Mouse (Mus musculus): ENCODE data around the gene Cdc123. TPM values are rescaled to one million over a fixed set of nuclear protein-coding genes. Genes with fewer than 3 reads are reported as not detected.

The Cdc123 gene
- polyA plus RNA-seq, 1 experiment = 79.8 TPM

- no peak for TF ChIP-seq CTCF (IDR thresholded peaks at IDR 0.05; ENCODE audit: borderline replicate concordance, control insufficient read depth, extremely low read depth, insufficient read depth, low read length, poor library complexity)
- no peak for TF ChIP-seq POLR2A (IDR thresholded peaks at IDR 0.05; ENCODE audit: control insufficient read depth, extremely low read depth, insufficient read depth, low read length, poor library complexity)
- WGBS = 94% methylated on average over 3 of the region's 3 CpGs
- H3K27me3 ChIP-seq (ENCODE audit: control insufficient read depth, insufficient read depth, low read length) = no peaks in the 10 kb centered on the region
- H3K27ac ChIP-seq (ENCODE audit: control insufficient read depth, insufficient read depth, low read length) = no peak overlapping the region
- no peak for DNase-seq
- H3K4me3 ChIP-seq (ENCODE audit: control insufficient read depth, insufficient read depth, low read length) = no peak overlapping the region
- H3K4me1 ChIP-seq (replicated peaks; ENCODE audit: control insufficient read depth, insufficient read depth, low read length) = no peaks in the 10 kb centered on the region
- no peaks in the 10 kb centered on the region for H3K36me3 ChIP-seq (ENCODE audit: control insufficient read depth, insufficient read depth, low read length)
These were observed 94.1 kb downstream of the Cdc123 start for GRCm38 (mm10) chr2:5750872-5751271.

DNA sequence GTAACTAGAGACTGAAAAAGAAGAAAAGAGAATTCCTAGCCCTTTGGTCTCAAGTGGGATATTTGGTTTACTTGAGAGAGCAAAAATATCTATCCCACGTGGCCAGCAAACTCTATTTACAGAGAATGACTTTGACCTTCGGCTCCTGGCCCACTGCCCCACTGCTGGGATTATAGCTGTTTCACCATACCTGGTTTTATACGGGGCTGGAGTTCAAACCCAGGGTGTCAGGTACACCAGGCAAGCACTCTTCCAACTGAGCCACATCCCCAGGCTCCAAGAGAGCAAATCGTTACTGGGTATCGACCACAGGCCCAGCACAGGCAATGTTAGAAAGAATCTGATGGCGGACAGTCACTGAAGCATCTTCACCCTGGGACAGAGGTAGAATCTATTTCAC is 95.8 kb downstream of the Cdc123 start:
- H3K36me3 ChIP-seq (ENCODE audit: control insufficient read depth, insufficient read depth, low read length) = no peaks in the 10 kb centered on the region
- no peak overlapping the region for H3K4me3 ChIP-seq (ENCODE audit: control insufficient read depth, insufficient read depth, low read length)
- DNase-seq = no peak
- 94% methylated on average over 6 of the region's 6 CpGs for WGBS
- TF ChIP-seq POLR2A (IDR thresholded peaks at IDR 0.05; ENCODE audit: control insufficient read depth, extremely low read depth, insufficient read depth, low read length, poor library complexity) (no peak), CTCF (IDR thresholded peaks at IDR 0.05; ENCODE audit: borderline replicate concordance, control insufficient read depth, extremely low read depth, insufficient read depth, low read length, poor library complexity) (no peak)
- no peaks in the 10 kb centered on the region for H3K27me3 ChIP-seq (ENCODE audit: control insufficient read depth, insufficient read depth, low read length)
- H3K4me1 ChIP-seq (replicated peaks; ENCODE audit: control insufficient read depth, insufficient read depth, low read length) = no peaks in the 10 kb centered on the region
- H3K27ac ChIP-seq (ENCODE audit: control insufficient read depth, insufficient read depth, low read length) = no peak overlapping the region

- no peak overlapping the region for H3K4me3 ChIP-seq (ENCODE audit: control insufficient read depth, insufficient read depth, low read length)
- no peaks in the 10 kb centered on the region for H3K36me3 ChIP-seq (ENCODE audit: control insufficient read depth, insufficient read depth, low read length)
- no peaks in the 10 kb centered on the region for H3K27me3 ChIP-seq (ENCODE audit: control insufficient read depth, insufficient read depth, low read length)
- TF ChIP-seq POLR2A (IDR thresholded peaks at IDR 0.05; ENCODE audit: control insufficient read depth, extremely low read depth, insufficient read depth, low read length, poor library complexity) (no peak), CTCF (IDR thresholded peaks at IDR 0.05; ENCODE audit: borderline replicate concordance, control insufficient read depth, extremely low read depth, insufficient read depth, low read length, poor library complexity) (no peak)
- H3K4me1 ChIP-seq (replicated peaks; ENCODE audit: control insufficient read depth, insufficient read depth, low read length) = no peaks in the 10 kb centered on the region
- no peak for DNase-seq
- H3K27ac ChIP-seq (ENCODE audit: control insufficient read depth, insufficient read depth, low read length) = no peak overlapping the region
- 97% methylated on average over 5 of the region's 5 CpGs for WGBS
These were observed 97.4 kb downstream of the Cdc123 start for GRCm38 (mm10) chr2:5747545-5748043.

GRCm38 (mm10) chr2:5746529-5746928 is 98.4 kb downstream of the Cdc123 start:
- Histone ChIP-seq H3K4me1 (replicated peaks; ENCODE audit: control insufficient read depth, insufficient read depth, low read length) (no peaks in the 10 kb centered on the region), H3K4me3 (ENCODE audit: control insufficient read depth, insufficient read depth, low read length) (no peak overlapping the region), H3K27ac (ENCODE audit: control insufficient read depth, insufficient read depth, low read length) (no peak overlapping the region), H3K27me3 (ENCODE audit: control insufficient read depth, insufficient read depth, low read length) (no peaks in the 10 kb centered on the region), H3K36me3 (ENCODE audit: control insufficient read depth, insufficient read depth, low read length) (no peaks in the 10 kb centered on the region)
- TF ChIP-seq POLR2A (IDR thresholded peaks at IDR 0.05; ENCODE audit: control insufficient read depth, extremely low read depth, insufficient read depth, low read length, poor library complexity) = no peak
- no peak for TF ChIP-seq CTCF (IDR thresholded peaks at IDR 0.05; ENCODE audit: borderline replicate concordance, control insufficient read depth, extremely low read depth, insufficient read depth, low read length, poor library complexity)
- DNase-seq = no peak
- WGBS = 93% methylated on average over 12 of the region's 12 CpGs

Other genes with a start within 250 kb of the Cdc123 start
- gene Camk1d, start 130.6 kb downstream of the Cdc123 start, polyA plus RNA-seq (2012; rRNA removed) = 13.2 and 25.6 TPM in 2 replicates
- 14.8 and 14.9 TPM in 2 replicates for gene Nudt5, start 145 bp downstream of the Cdc123 start, polyA plus RNA-seq (2012; rRNA removed)
- 3.0 and 3.8 TPM in 2 replicates for gene Gm13199, start 17.8 kb upstream of the Cdc123 start, polyA plus RNA-seq (2012; rRNA removed)
- 29.4 and 34.0 TPM in 2 replicates for gene Sec61a2, start 50.3 kb upstream of the Cdc123 start, polyA plus RNA-seq (2012; rRNA removed)
- gene Dhtkd1, start 97.6 kb upstream of the Cdc123 start, polyA plus RNA-seq (2012; rRNA removed) = 0.62 and 2.2 TPM in 2 replicates
- 5.0 and 5.6 TPM in 2 replicates for gene Upf2, start 106.3 kb upstream of the Cdc123 start, polyA plus RNA-seq (2012; rRNA removed)

All from thymus, adult 2 months (tissue).